Mouse (Mus musculus) left cerebral cortex, postnatal 14 days (tissue): Measurements from ENCODE around the gene Bcl11a. TPM values are rescaled to one million over a fixed set of nuclear protein-coding genes. Genes with fewer than 3 reads are reported as not detected.

Source experiments
- DNase-seq, 2 experiments: peaks; one replicate each; pipeline ENCODE4 v3.0.0; 2021 to 2022; ENCODE audit warnings: low spot score in 2 of 2, mixed read lengths in 1 of 2
- intact Hi-C: fragments of 180-260 bp; cut with DNase I; formaldehyde crosslinking; loops from one replicate; pipeline ENCODE4 v1.15.1; 2025
- total RNA-seq, 2 experiments: library from RNA; stranded (reverse); gene quantifications; 2 replicates each; pipeline ENCODE4 v1.2.3; 2021

Gene Bcl11a
- total RNA-seq, 2 experiments from 2014 or later: 114 to 125 TPM

GRCm38 (mm10) chr11:24094086-24094487 lies 16.2 kb downstream of the Bcl11a start:
- DNase-seq: no peak
- intact Hi-C loops: no loop called here

- intact Hi-C loops: no loop called here
- DNase-seq: no peak
Measured at GRCm38 (mm10) chr11:24095236-24095635, 17.4 kb downstream of the Bcl11a start.

GRCm38 (mm10) chr11:24095656-24096353 lies 17.9 kb downstream of the Bcl11a start:
- intact Hi-C loops: no loop called here
- no peak for DNase-seq

GRCm38 (mm10) chr11:24096483-24096882 lies 18.6 kb downstream of the Bcl11a start:
- no peak for DNase-seq
- intact Hi-C loops: no loop called here

GRCm38 (mm10) chr11:24097026-24097425 lies 19.2 kb downstream of the Bcl11a start:
- DNase-seq: no peak
- intact Hi-C loops: no loop called here

- no peak for DNase-seq
- intact Hi-C loops: no loop called here
Measured at GRCm38 (mm10) chr11:24098069-24098468, 20.2 kb downstream of the Bcl11a start.

- intact Hi-C loops: no loop called here
Measured at GRCm38 (mm10) chr11:24098662-24099061, 20.8 kb downstream of the Bcl11a start.

GRCm38 (mm10) chr11:24099215-24099614 lies 21.4 kb downstream of the Bcl11a start:
- intact Hi-C loops: no loop called here
- DNase-seq: no peak

More at GRCm38 (mm10) chr11:24098662-24099061, 20.8 kb downstream of the Bcl11a start:
- no peak for DNase-seq

GRCm38 (mm10) chr11:24099886-24100293 lies 22.0 kb downstream of the Bcl11a start:
- intact Hi-C loops: no loop called here

GRCm38 (mm10) chr11:24100449-24101070 lies 22.7 kb downstream of the Bcl11a start:
- no peak for DNase-seq
- intact Hi-C loops: no loop called here

More at GRCm38 (mm10) chr11:24099886-24100293, 22.0 kb downstream of the Bcl11a start:
- no peak for DNase-seq

- intact Hi-C loops: no loop called here
- DNase-seq: no peak
Measured at GRCm38 (mm10) chr11:24101625-24102024, 23.8 kb downstream of the Bcl11a start.

GRCm38 (mm10) chr11:24102372-24102771 lies 24.5 kb downstream of the Bcl11a start:
- intact Hi-C loops: no loop called here
- no peak for DNase-seq

- no peak for DNase-seq
- intact Hi-C loops: no loop called here
Measured at GRCm38 (mm10) chr11:24103128-24103742, 25.4 kb downstream of the Bcl11a start.

- DNase-seq: no peak
- intact Hi-C loops: no loop called here
Measured at GRCm38 (mm10) chr11:24107414-24107813, 29.6 kb downstream of the Bcl11a start.

- intact Hi-C loops: no loop called here
- DNase-seq: no peak
Measured at GRCm38 (mm10) chr11:24108974-24109373, 31.1 kb downstream of the Bcl11a start.

GRCm38 (mm10) chr11:24109388-24109787 lies 31.5 kb downstream of the Bcl11a start:
- intact Hi-C loops: no loop called here
- no peak for DNase-seq

- intact Hi-C loops: no loop called here
- DNase-seq: no peak
Measured at GRCm38 (mm10) chr11:24110113-24110512, 32.3 kb downstream of the Bcl11a start.

- intact Hi-C loops: no loop called here
- DNase-seq: no peak
Measured at GRCm38 (mm10) chr11:24111720-24112119, 33.9 kb downstream of the Bcl11a start.

GRCm38 (mm10) chr11:24115017-24115752 lies 37.3 kb downstream of the Bcl11a start:
- DNase-seq: no peak
- intact Hi-C loops: no loop called here

- intact Hi-C loops: no loop called here
- DNase-seq: no peak
Measured at GRCm38 (mm10) chr11:24116041-24116440, 38.2 kb downstream of the Bcl11a start.
